Mouse (Mus musculus): Measurements from ENCODE around the gene Catip. TPM values are rescaled to one million over a fixed set of nuclear protein-coding genes. Genes with fewer than 3 reads are reported as not detected.

The Catip gene
- polyA plus RNA-seq, 1 experiment from 2014 or later = 0.21 TPM

DNA sequence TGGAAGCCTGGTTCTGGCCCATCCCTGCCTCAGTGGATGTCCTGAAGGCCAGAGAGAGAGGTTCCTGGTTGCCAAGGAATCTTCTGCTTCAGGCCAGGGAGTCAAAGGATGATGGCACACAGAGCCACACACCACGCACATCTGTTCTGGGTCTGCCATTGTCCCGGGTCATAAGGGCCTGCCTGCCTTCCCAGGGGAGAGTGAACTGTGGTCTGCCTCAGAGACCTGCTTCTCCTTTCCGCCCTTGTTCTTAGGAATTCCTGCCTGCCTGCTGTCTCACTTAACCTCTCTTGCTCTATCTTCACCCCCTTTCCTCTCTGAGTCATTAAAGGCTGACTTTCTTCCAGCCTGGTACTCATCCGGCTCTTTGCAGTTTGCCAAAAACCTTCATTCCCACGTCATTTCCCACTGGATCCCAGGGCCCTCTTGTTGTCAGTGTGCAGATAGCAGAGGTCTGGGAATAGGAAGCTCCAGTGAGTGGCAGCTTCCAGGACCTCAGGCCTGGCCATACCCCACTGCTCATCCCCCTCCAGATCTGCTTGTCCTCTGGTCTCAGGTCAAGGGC is 9.3 kb upstream of the Catip start:
- ATAC-seq (replicated peaks; ENCODE audit: low FRiP score) = no peak
- Histone ChIP-seq H3K9ac (ENCODE audit: low read depth, low read length) (no peak overlapping the region), H3K4me1 (replicated peaks; ENCODE audit: control insufficient read depth, insufficient read depth, low read length) (no peaks in the 10 kb centered on the region), H3K4me3 (ENCODE audit: low read depth, low read length) (no peak overlapping the region), H3K9me3 (ENCODE audit: control insufficient read depth, low read length) (no peaks in the 10 kb centered on the region), H3K27me3 (replicated peaks; ENCODE audit: control insufficient read depth, insufficient read depth, low read length) (no peaks in the 10 kb centered on the region), H3K36me3 (ENCODE audit: control insufficient read depth, insufficient read depth, low read length) (0 out of 2 replicates have a peak, but pooled peaks cover 2% of the 10 kb centered on the region), H3K4me2 (no peak overlapping the region), H3K27ac (ENCODE audit: low read depth, low read length) (no peak overlapping the region)
- 76% methylated on average over 5 of the region's 5 CpGs for WGBS
- no peak for DNase-seq (ENCODE audit: low spot score)

DNA sequence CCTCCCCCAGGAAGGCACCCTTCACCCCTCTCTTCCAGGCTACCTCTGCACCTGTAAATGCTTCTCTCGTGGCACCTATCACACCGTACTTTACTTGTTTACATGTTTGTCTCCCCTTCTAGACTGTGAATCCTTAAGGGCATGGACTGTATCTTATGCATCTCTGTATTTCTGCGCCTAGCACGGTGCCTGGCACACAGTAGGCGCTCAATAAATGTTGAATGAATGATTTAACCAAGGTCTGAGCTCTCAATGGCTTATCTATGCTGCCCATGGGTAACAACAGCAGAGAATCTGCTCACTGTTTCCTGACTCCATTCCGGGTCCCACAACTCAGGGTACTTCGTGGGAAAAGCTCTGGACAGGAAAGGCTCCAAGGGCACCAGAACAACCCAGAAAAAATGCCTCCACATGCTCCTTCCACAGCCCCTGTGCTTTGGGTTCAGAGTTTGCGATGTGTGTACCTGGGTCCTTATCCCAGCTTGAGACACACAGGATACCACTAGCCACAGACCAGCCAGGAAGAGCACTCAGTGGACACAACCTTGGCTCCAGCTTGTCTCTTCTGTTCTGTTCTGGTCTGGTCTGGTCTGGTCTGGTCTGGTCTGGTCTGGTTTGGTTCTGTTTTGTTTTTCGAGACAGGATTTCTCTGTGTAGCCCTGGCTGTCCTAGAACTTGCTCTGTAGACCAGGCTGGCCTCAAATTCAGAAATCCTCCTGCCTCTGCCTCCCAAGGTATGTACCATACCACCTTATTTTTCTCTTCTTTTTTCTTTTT is 8.3 kb upstream of the Catip start:
- ATAC-seq (replicated peaks; ENCODE audit: low FRiP score) (no peak), DNase-seq (ENCODE audit: low spot score) (no peak)
- H3K4me1 ChIP-seq (replicated peaks; ENCODE audit: control insufficient read depth, insufficient read depth, low read length) = no peaks in the 10 kb centered on the region
- no peak overlapping the region for H3K27ac ChIP-seq (ENCODE audit: low read depth, low read length)
- H3K9ac ChIP-seq (ENCODE audit: low read depth, low read length) = no peak overlapping the region
- no peak overlapping the region for H3K4me3 ChIP-seq (ENCODE audit: low read depth, low read length)
- H3K9me3 ChIP-seq (ENCODE audit: control insufficient read depth, low read length) = no peaks in the 10 kb centered on the region
- no peaks in the 10 kb centered on the region for H3K27me3 ChIP-seq (replicated peaks; ENCODE audit: control insufficient read depth, insufficient read depth, low read length)
- no peak overlapping the region for H3K4me2 ChIP-seq
- 79% methylated on average over 9 of the region's 9 CpGs for WGBS
- H3K36me3 ChIP-seq (ENCODE audit: control insufficient read depth, insufficient read depth, low read length) = 0 out of 2 replicates have a peak, but pooled peaks cover 2% of the 10 kb centered on the region

DNA sequence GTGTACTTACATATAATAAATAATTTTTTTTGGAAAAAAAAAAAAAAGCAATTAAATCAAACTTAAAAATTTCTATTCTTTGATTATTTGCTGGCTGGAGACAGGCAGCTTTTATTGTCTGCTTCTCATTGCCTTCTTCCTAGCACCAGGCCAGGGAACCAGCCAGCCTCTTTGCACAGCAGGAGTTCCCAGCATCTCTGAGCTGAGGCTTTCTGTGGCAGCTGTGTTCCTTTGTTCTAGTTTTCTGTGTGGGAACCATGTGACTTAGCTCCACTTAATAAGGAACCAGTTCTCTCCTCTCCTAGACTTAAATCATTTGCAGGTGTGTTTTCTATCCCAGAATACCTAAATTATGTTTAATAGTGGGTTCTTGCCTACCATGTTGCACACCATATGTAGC is 4.4 kb upstream of the Catip start:
- H3K4me1 ChIP-seq (replicated peaks; ENCODE audit: control insufficient read depth, insufficient read depth, low read length) = no peaks in the 10 kb centered on the region
- no peak for ATAC-seq (replicated peaks; ENCODE audit: low FRiP score)

DNA sequence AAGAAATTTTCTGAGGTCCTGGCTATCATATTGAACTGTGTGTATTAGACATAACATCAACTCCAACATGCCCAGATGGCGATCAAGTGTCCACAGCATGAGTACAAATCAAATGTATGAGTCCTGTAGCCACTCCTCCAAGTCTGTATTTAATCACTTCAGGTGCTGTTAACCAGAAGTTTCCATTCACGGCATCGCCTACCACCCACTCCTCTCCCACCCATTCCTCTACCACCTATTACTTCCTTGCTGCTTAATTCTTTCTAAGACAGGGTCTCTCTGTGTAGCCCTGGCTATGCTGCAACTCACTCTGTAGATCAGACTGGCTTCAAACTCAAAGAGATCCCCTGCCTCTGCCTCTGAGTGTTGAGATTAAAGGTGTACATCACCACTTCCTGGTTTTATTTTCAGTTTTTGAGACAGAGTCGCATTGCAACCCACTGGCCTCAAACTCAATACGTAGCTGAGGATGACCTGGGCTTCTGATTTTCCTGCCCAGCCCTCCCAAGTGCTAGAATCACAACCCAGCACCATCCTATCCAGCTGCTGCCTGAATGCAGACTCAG is 1.9 kb upstream of the Catip start:
- H3K9ac ChIP-seq (ENCODE audit: low read depth, low read length) = no peak overlapping the region
- 76% methylated on average over 5 of the region's 5 CpGs for WGBS
- no peak overlapping the region for H3K4me3 ChIP-seq (ENCODE audit: low read depth, low read length)
- 0 out of 2 replicates have a peak, but pooled peaks cover 3% of the 10 kb centered on the region for H3K4me1 ChIP-seq (replicated peaks; ENCODE audit: control insufficient read depth, insufficient read depth, low read length)
- ATAC-seq (replicated peaks; ENCODE audit: low FRiP score) (no peak), DNase-seq (ENCODE audit: low spot score) (no peak)
- H3K9me3 ChIP-seq (ENCODE audit: control insufficient read depth, low read length) = no peaks in the 10 kb centered on the region
- H3K36me3 ChIP-seq (ENCODE audit: control insufficient read depth, insufficient read depth, low read length) = no peaks in the 10 kb centered on the region
- no peak overlapping the region for H3K4me2 ChIP-seq
- H3K27ac ChIP-seq (ENCODE audit: low read depth, low read length) = no peak overlapping the region
- no peaks in the 10 kb centered on the region for H3K27me3 ChIP-seq (replicated peaks; ENCODE audit: control insufficient read depth, insufficient read depth, low read length)

More for the DNA sequence above, 4.4 kb upstream of the Catip start:
- H3K27me3 ChIP-seq (replicated peaks; ENCODE audit: control insufficient read depth, insufficient read depth, low read length) = no peaks in the 10 kb centered on the region
- no peak overlapping the region for H3K27ac ChIP-seq (ENCODE audit: low read depth, low read length)
- H3K9me3 ChIP-seq (ENCODE audit: control insufficient read depth, low read length) = no peaks in the 10 kb centered on the region
- no peak overlapping the region for H3K9ac ChIP-seq (ENCODE audit: low read depth, low read length)
- no peak overlapping the region for H3K4me2 ChIP-seq
- no peak for DNase-seq (ENCODE audit: low spot score)
- H3K4me3 ChIP-seq (ENCODE audit: low read depth, low read length) = no peak overlapping the region
- no peaks in the 10 kb centered on the region for H3K36me3 ChIP-seq (ENCODE audit: control insufficient read depth, insufficient read depth, low read length)

DNA sequence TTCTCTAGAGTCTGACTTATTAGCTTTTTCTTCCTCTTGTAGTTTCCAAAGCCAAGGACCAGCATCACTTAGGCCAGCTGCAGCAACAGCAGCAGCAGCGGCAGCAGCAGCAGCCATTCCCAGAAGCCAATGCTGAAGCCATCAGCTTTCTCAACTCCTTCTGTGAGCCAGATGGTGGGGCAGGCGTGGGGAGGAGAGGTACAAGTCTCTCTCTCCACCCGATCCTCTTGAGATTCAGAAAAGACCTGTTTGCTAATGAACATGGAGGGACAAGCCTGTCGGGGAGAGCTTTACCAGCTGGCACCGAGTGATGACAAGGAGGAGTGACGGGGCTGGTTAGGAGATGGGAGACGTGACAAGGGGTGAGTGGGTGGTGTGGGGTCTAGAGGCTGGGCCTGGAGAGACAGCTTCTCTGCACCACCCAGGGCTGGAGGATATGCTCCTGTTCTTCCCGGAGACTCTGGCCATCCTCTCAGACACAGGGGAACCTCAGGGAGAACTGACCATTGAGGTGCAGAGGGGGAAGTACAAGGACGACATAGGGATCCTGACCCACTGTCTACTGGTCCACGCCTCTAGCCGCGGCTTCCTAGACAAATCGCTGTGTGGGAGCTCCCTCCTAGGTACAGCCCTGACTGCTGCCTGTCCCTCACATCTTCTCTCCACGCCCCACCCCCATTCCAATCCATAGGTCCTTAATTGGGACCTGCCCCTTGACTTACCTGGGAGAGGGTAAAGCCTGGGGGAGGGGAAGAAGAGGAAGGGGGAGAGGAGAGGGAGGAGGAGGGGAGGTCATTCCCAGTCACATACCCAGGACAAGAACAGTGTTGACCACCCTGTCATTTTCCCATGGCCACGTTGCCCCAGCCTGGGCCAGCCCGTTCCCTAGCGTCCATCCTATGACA is 669 bp downstream of the Catip start:
- Histone ChIP-seq H3K27me3 (replicated peaks; ENCODE audit: control insufficient read depth, insufficient read depth, low read length) (0 out of 2 replicates have a peak, but pooled peaks cover 3% of the 10 kb centered on the region), H3K9me3 (ENCODE audit: control insufficient read depth, low read length) (no peaks in the 10 kb centered on the region), H3K4me1 (replicated peaks; ENCODE audit: control insufficient read depth, insufficient read depth, low read length) (peaks cover 6% of the 10 kb centered on the region; the same call in 1 of the 2 replicates), H3K4me3 (ENCODE audit: low read depth, low read length) (no peak overlapping the region), H3K4me2 (no peak overlapping the region), H3K27ac (ENCODE audit: low read depth, low read length) (no peak overlapping the region), H3K36me3 (ENCODE audit: control insufficient read depth, insufficient read depth, low read length) (no peaks in the 10 kb centered on the region), H3K9ac (ENCODE audit: low read depth, low read length) (no peak overlapping the region)
- DNase-seq (ENCODE audit: low spot score) (no peak), ATAC-seq (replicated peaks; ENCODE audit: low FRiP score) (no peak)
- 61% methylated on average over 17 of the region's 17 CpGs for WGBS

DNA sequence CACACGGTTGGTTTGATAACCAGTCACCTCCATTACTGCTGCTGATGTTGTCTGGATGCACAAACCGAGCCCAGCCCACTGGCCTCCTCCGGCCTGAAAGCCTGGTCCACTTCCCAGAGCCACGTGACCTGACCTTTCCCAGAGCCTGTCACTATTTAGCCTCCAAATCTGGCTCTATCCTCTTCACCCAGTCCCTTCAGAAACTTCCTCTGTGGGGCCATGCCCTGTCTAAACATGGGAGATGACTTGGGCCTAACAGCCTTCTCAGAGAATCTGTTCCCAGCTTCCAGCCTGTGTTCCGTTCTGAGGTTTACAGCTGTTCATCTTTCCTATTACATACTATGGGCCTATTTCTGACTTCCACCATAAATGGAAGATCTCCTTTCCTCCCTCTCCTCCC is 1.5 kb downstream of the Catip start:
- H3K36me3 ChIP-seq (ENCODE audit: control insufficient read depth, insufficient read depth, low read length) = no peaks in the 10 kb centered on the region
- ATAC-seq (replicated peaks; ENCODE audit: low FRiP score) (no peak), DNase-seq (ENCODE audit: low spot score) (no peak)
- H3K27ac ChIP-seq (ENCODE audit: low read depth, low read length) = no peak overlapping the region
- no peak overlapping the region for H3K4me2 ChIP-seq
- 61% methylated on average over 5 of the region's 5 CpGs for WGBS
- no peak overlapping the region for H3K9ac ChIP-seq (ENCODE audit: low read depth, low read length)
- H3K4me3 ChIP-seq (ENCODE audit: low read depth, low read length) = no peak overlapping the region
- H3K9me3 ChIP-seq (ENCODE audit: control insufficient read depth, low read length) = no peaks in the 10 kb centered on the region
- peaks cover 14% of the 10 kb centered on the region for H3K4me1 ChIP-seq (replicated peaks; ENCODE audit: control insufficient read depth, insufficient read depth, low read length)
- peaks cover 6% of the 10 kb centered on the region; the same call in 1 of the 2 replicates for H3K27me3 ChIP-seq (replicated peaks; ENCODE audit: control insufficient read depth, insufficient read depth, low read length)

DNA sequence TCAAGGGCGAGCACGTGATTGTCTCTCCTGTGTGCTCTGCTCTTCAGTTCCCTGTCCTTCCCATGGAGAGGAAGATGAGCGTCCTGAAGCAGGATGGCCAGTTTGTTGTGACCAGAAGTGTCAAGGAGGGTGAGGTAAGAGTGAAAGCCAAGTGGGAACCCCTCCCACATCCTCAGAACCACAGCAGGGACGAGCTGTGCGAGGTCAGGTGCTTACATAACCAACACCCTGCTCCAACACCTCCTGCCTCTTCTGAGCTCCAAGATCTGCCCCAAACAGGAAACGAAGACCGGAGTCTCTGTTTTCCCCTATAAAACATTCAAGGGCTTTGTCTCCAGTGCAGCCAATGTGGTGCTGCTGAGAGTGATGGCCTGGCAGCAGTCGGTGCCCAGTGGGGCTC is 2.4 kb downstream of the Catip start:
- WGBS = 57% methylated on average over 8 of the region's 8 CpGs
- H3K4me1 ChIP-seq (replicated peaks; ENCODE audit: control insufficient read depth, insufficient read depth, low read length) = peaks cover 15% of the 10 kb centered on the region

DNA sequence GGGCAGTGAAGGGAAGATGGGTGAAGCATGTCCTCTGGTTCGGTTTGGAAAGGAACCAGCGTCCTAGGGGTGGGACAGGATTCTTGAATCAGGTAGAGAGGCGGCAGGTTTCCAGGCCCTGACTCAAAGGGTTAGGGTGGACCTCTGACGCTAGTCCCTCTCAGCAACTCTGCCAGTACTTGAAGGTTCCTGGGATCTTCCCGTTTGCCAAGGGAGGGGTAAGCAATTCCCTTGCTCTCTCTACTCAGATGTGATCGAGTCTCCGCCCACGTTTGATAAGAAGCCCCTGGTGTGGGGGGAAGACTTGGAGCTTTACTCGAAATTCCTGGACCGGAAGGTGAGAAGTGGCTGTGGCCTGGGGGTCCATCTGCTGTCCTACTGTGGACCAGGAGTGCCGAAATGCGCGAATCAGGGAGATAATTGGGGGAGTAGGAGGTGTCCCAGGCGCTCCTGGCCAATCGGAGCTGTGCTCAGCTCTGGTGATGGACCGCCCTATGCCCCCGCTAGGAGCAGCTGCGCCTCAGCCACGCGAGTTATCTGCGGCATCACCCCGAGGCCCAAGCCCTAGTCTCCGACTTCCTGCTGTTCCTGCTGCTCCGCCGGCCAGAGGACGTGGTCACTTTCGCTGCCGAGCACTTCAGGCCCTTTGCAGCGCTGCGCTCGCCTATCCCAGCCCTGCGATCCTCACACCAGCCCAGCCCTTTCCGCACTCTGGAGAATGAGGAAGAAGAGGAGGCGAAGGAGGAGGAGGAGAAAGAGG is 6.2 kb downstream of the Catip start:
- Histone ChIP-seq H3K9me3 (ENCODE audit: control insufficient read depth, low read length) (no peaks in the 10 kb centered on the region), H3K4me1 (replicated peaks; ENCODE audit: control insufficient read depth, insufficient read depth, low read length) (peaks cover 15% of the 10 kb centered on the region), H3K27me3 (replicated peaks; ENCODE audit: control insufficient read depth, insufficient read depth, low read length) (peaks cover 6% of the 10 kb centered on the region; the same call in 1 of the 2 replicates), H3K4me2 (peak overlapping the region; percentile 85), H3K36me3 (ENCODE audit: control insufficient read depth, insufficient read depth, low read length) (no peaks in the 10 kb centered on the region), H3K4me3 (ENCODE audit: low read depth, low read length) (peak overlapping the region; percentile 42), H3K27ac (ENCODE audit: low read depth, low read length) (no peak overlapping the region; the same call in 1 of the 2 replicates), H3K9ac (ENCODE audit: low read depth, low read length) (peak overlapping the region; percentile 44)
- no peak for DNase-seq (ENCODE audit: low spot score)
- WGBS = 8% methylated on average over 34 of the region's 34 CpGs
- ATAC-seq (replicated peaks; ENCODE audit: low FRiP score) = peak; percentile 84

More for the DNA sequence above, 2.4 kb downstream of the Catip start:
- H3K9ac ChIP-seq (ENCODE audit: low read depth, low read length) = no peak overlapping the region
- no peaks in the 10 kb centered on the region for H3K36me3 ChIP-seq (ENCODE audit: control insufficient read depth, insufficient read depth, low read length)
- H3K9me3 ChIP-seq (ENCODE audit: control insufficient read depth, low read length) = no peaks in the 10 kb centered on the region
- peaks cover 6% of the 10 kb centered on the region; the same call in 1 of the 2 replicates for H3K27me3 ChIP-seq (replicated peaks; ENCODE audit: control insufficient read depth, insufficient read depth, low read length)
- no peak overlapping the region for H3K27ac ChIP-seq (ENCODE audit: low read depth, low read length)
- DNase-seq (ENCODE audit: low spot score) (no peak), ATAC-seq (replicated peaks; ENCODE audit: low FRiP score) (no peak)
- H3K4me3 ChIP-seq (ENCODE audit: low read depth, low read length) = no peak overlapping the region
- H3K4me2 ChIP-seq = no peak overlapping the region
